Mouse (Mus musculus) thymus, adult 2 months (tissue): ENCODE data around the gene Rnf25. TPM values are rescaled to one million over a fixed set of nuclear protein-coding genes. Genes with fewer than 3 reads are reported as not detected.

Experiments used
- DNase-seq: peaks from one replicate; pipeline ENCODE4 v3.0.0; 2021
- H3K27ac ChIP-seq: fragments of 200-500 bp; 2 replicates; pipeline ENCODE4 v1.5.1; 2012; ENCODE audit warnings: low read length, control low read depth; ENCODE audit not compliant: control insufficient read depth, insufficient read depth
- H3K27me3 ChIP-seq: fragments of 200-500 bp; 2 replicates; pipeline ENCODE4 v1.6.1; 2012; ENCODE audit warnings: mild to moderate bottlenecking, low read length, moderate library complexity, mixed read lengths; ENCODE audit not compliant: control insufficient read depth, insufficient read depth
- H3K36me3 ChIP-seq: fragments of 200-500 bp; 2 replicates; pipeline ENCODE4 v1.6.1; 2012; ENCODE audit warnings: mild to moderate bottlenecking, low read length, moderate library complexity; ENCODE audit not compliant: control insufficient read depth, insufficient read depth
- H3K4me1 ChIP-seq: fragments of 200-500 bp; replicated peaks from 2 replicates; pipeline ENCODE4 v1.6.1; 2012; ENCODE audit warnings: low read length; ENCODE audit not compliant: control insufficient read depth, insufficient read depth
- H3K4me3 ChIP-seq: fragments of 200-500 bp; 2 replicates; pipeline ENCODE4 v1.5.1; 2012; ENCODE audit warnings: mild to moderate bottlenecking, low read length, control low read depth, moderate library complexity; ENCODE audit not compliant: control insufficient read depth, insufficient read depth
- CTCF ChIP-seq: fragments of 200-500 bp; IDR thresholded peaks from 2 replicates; pipeline ENCODE4 v1.5.1; 2012; ENCODE audit warnings: mild to moderate bottlenecking, control low read depth, low read length, moderate library complexity, borderline replicate concordance; ENCODE audit not compliant: control insufficient read depth, poor library complexity, insufficient read depth; ENCODE audit errors: extremely low read depth
- POLR2A ChIP-seq: fragments of 200-500 bp; IDR thresholded peaks from 2 replicates; pipeline ENCODE4 v1.6.1; 2012; ENCODE audit warnings: mild to moderate bottlenecking, low read length, control low read depth, moderate library complexity; ENCODE audit not compliant: control insufficient read depth, poor library complexity, insufficient read depth; ENCODE audit errors: extremely low read depth
- WGBS: fragments of 180-500 bp; shearing (Covaris S2); methylation state at CpG from one replicate; pipeline ENCODE4 v1.1.7; 2018; 5-methylcytosine and 5-hydroxymethylcytosine counted together
- polyA plus RNA-seq: library from polyadenylated mRNA; depleted of rRNA; stranded (reverse); fragments of >200 nt; gene quantifications from 2 replicates; pipeline ENCODE4 v1.2.3, GENCODE M21; 2012; rRNA removed

Rnf25 gene
- polyA plus RNA-seq, result 68.0 and 82.4 TPM in 2 replicates

DNA sequence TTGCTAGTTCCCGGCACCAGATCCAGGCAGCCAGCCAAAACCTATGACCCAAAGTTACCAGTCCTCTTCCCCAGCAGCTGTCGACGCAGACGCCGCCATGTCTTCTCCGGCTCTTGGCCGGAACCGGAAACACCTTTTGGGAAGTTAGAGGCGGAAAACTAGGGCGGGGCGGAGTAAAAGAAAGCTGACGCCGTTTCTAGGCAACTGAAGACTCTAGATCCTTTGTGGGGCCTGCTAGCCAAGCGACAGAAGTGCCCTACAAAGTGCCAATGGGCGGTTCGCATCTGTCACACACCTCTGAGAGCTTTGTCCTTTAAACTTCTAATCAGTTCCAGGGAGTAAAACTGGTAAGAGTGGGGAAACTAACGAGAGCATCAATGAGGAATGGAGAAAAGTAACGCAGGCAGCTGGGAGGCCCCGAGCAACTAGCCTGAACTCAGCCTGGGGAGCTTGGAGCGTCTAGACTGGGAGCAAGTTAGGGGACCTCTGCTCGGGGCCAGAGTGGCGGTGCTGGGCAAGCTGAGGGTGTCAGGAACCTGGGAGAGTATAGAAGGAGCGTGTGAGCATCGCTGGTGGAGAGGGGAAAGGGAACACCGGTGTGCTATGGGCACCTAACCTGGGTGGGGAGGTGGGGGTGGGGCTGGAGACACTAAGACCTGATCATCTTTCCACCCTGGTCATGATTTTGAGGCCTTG lies at the start of gene Rnf25, which contains the start of gene Stk36:
Gene Rnf25, minus strand, starts transcription at position 131 of the 696 bp plus-strand sequence.
Gene Stk36, plus strand, starts transcription at position 179 of the 696 bp plus-strand sequence.
- peaks cover 11% of the 10 kb centered on the region for H3K36me3 ChIP-seq
- peak within 1 kb of the TSS; percentile 91 for H3K4me3 ChIP-seq
- DNase-seq, result peak; percentile 86
- 17% methylated on average over 25 of the region's 25 CpGs for WGBS
- no peaks in the 10 kb centered on the region for H3K27me3 ChIP-seq
- TF ChIP-seq POLR2A, result peak; percentile 84
- no peak for TF ChIP-seq CTCF
- H3K4me1 ChIP-seq, result peaks cover 4% of the 10 kb centered on the region; the same call in 1 of the 2 replicates
- H3K27ac ChIP-seq, result no peak within 1 kb of the TSS

DNA sequence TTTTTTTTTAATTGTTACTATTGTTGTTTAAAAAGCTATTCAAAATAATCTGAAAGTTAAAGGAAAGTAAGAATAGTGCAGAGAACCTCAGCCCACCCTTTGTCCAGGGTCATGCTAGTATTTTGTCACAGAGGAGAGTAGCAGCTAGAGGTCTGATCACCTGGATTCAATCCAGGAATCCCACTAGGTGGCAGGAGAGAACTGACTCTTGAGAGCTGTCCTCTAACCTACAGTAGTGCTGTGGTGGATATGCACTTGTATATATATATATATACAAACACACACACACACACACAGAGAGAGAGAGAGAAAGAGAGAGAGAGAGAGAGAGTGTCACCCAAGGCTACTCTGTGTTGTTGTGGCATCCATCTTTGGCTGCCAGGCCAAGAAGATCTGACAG lies 42.7 kb upstream of the Rnf25 start:
- peak; percentile 13 for DNase-seq
- H3K27me3 ChIP-seq, result no peaks in the 10 kb centered on the region

DNA sequence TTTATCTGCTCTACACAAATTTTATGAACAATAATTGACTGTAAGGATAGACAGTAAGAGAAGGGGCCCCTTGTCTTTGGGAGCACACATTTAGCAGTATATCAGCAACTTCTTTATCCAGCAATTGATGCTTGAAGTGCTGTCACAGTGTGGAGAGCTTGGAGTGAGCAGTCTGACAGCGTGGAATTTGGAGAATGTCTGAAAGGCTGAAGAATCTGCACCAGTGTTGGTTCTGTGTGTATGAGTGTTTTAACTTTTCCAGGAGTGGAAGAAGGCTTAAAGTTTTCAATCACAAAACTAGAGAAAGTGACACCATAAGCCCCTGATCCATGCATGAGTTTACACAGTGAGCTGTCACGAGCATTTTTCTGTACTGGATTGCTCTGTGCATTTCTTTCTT lies 42.3 kb upstream of the Rnf25 start:
- WGBS, result 92% methylated on average over 2 of the region's 2 CpGs
- H3K36me3 ChIP-seq, result no peaks in the 10 kb centered on the region
- no peaks in the 10 kb centered on the region for H3K27me3 ChIP-seq
- no peak overlapping the region for H3K27ac ChIP-seq
- no peaks in the 10 kb centered on the region for H3K4me1 ChIP-seq
- DNase-seq, result no peak
- H3K4me3 ChIP-seq, result no peak overlapping the region
- TF ChIP-seq CTCF (no peak), POLR2A (no peak)

More for the DNA sequence above, 42.7 kb upstream of the Rnf25 start:
- Histone ChIP-seq H3K4me1 (no peaks in the 10 kb centered on the region), H3K27ac (no peak overlapping the region), H3K4me3 (no peak overlapping the region), H3K36me3 (no peaks in the 10 kb centered on the region)
- no peak for TF ChIP-seq POLR2A
- TF ChIP-seq CTCF, result no peak

DNA sequence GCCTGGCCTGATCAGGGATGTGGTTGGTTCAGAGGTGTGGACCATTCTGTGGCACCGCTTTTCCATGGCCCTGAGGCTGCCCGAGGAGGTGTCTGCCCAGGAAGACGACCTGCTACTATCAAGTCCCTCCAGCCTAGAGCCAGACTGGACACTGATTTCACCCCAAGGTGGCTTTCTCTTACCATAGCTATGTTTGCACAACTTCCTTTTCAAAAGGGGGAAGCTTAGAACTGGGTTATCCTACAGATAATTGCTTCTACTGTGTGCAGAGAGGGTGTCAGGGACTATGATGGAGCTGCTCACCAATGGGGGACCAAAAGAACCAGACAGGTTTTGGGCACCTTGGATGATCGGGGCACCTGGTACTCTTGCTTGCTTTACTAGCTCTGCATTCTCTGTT lies 31.5 kb upstream of the Rnf25 start:
- H3K36me3 ChIP-seq, result no peaks in the 10 kb centered on the region

DNA sequence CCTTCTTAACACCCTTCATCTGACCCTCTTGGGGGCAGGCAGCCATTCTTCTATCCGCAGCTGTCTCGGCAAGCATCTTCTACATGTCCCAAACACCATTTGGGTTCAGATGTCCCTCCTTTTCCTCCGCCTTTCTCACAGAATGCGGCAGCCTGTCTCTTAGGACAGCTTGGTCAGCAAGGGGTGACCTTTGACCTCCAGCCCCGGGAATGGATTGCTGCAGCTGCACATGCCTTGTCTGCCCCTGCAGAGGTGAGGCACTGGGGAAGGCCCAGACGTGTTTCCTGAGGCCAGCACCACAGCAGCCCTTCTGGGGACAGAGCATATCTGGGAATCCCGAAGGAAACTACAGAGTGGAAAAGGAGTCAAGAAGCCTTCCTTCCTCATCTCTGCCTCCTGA lies 26.8 kb upstream of the Rnf25 start:
- WGBS, result 84% methylated on average over 7 of the region's 7 CpGs
- DNase-seq, result no peak
- no peak overlapping the region for H3K4me3 ChIP-seq
- H3K27ac ChIP-seq, result no peak overlapping the region
- no peaks in the 10 kb centered on the region for H3K36me3 ChIP-seq
- no peaks in the 10 kb centered on the region for H3K4me1 ChIP-seq
- H3K27me3 ChIP-seq, result no peaks in the 10 kb centered on the region
- no peak for TF ChIP-seq POLR2A
- TF ChIP-seq CTCF, result no peak

More for the DNA sequence above, 31.5 kb upstream of the Rnf25 start:
- no peaks in the 10 kb centered on the region for H3K4me1 ChIP-seq
- no peak for TF ChIP-seq POLR2A
- TF ChIP-seq CTCF, result no peak
- H3K27me3 ChIP-seq, result no peaks in the 10 kb centered on the region
- WGBS, result 82% methylated on average over 4 of the region's 4 CpGs
- DNase-seq, result no peak
- no peak overlapping the region for H3K4me3 ChIP-seq
- H3K27ac ChIP-seq, result no peak overlapping the region

DNA sequence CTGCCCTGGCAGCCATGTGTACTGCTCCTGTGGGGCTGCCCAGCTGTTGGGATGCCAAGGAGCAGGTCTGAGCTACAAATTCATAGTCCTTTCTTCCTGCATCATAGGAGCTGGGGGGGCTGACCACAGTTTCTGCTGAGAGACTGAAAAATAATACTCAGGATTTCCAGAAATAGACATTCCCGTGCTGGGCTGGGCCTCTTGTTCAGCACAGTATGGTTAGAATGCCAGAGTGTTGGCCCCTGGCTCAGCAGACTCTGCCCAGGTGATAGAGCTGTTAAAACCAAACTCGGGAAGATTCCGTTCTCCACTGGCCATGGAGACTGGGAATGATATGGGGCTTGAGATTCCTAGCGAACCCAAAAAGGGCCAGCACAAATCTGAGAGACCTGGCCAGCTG lies 24.9 kb upstream of the Rnf25 start:
- H3K4me3 ChIP-seq, result no peak overlapping the region
- no peaks in the 10 kb centered on the region for H3K27me3 ChIP-seq
- no peak for TF ChIP-seq POLR2A
- TF ChIP-seq CTCF, result no peak
- DNase-seq, result no peak
- no peaks in the 10 kb centered on the region for H3K36me3 ChIP-seq
- no peak overlapping the region for H3K27ac ChIP-seq
- no peaks in the 10 kb centered on the region for H3K4me1 ChIP-seq
- WGBS, result 76% methylated on average over 4 of the region's 4 CpGs
